Mouse (Mus musculus) testis, postnatal 10 days (tissue): Measurements from ENCODE around the gene Skint3.
"Not testable (repeated sequence)": the region's sequence is repeated elsewhere in the genome, so short reads cannot be mapped to it uniquely, and the experiment has no call there.

Experiments
- DNase-seq: peaks from one replicate; pipeline ENCODE4 v3.0.0; 2021; ENCODE audit warnings: low spot score

The Skint3 gene

DNA sequence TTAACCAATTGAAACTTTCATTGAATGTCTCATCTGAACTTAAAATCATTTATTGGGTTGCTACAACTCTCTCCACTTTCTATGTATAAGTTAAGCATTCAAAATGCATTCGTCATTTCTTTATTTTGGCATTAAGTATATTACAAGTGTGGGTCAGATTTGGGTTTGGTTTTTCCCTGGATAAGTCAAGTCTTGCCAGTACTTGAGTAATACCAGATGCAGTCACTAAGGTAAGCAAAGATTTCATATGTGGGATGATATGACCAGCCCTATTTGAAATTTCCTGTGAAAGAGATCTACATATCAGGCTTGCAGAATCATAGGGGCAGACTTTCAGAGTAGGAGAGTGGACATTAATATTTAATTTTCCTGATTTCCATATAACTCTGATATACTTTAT lies at the start of gene Skint3:
Gene Skint3, plus strand, starts transcription at position 301 of the 400 bp plus-strand sequence.
- no peak for DNase-seq

DNA sequence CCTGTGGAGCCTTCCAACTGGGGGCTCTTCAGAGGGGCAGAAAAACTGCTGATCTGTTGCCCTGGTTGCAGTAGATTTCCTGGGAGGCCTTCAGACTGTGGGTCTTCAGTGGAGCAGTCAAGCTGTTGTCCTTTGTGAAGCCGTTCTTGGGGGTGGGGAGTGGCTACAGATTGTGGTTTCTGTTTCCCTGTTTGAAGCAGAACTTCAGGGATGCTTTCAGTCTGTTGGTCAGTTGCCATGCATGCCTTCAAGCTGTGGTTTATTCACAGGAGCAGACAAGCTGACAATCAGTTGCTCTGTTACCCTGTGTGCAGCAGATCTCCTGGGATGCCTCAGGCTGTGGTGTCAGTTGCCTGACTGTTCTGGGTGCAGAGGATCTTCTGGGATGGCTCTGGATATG lies 11.4 kb downstream of the Skint3 start:
- no peak for DNase-seq

- no peak for DNase-seq
These were observed 11.9 kb downstream of the Skint3 start for GRCm38 (mm10) chr4:112243951-112244350.

- DNase-seq, result no peak
These were observed 24.0 kb downstream of the Skint3 start for GRCm38 (mm10) chr4:112256022-112256421.

- DNase-seq, result no peak
These were observed 55.3 kb downstream of the Skint3 start for GRCm38 (mm10) chr4:112287178-112287974.

- DNase-seq, result no peak
These were observed 56.4 kb downstream of the Skint3 start for GRCm38 (mm10) chr4:112288396-112288795.

DNA sequence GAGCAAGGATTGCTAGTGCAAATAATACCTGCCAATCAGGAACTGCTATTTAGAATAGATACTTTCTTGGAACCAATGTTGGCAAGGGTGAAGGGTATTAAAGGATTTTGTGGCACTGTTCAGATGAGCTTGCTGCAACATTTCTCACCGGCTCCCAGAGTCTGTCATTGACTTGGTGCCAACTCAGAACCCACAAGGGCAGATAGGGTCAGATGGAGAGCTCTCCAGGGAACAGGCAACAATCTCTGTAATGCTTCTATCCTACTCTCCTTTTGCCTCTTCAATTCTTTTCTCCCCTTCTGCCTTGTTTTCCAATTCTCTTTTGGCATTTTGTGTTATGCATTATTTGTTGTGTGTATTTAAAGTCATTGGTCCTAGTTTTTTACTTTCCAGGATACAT lies 70.3 kb downstream of the Skint3 start:
- DNase-seq, result no peak

DNA sequence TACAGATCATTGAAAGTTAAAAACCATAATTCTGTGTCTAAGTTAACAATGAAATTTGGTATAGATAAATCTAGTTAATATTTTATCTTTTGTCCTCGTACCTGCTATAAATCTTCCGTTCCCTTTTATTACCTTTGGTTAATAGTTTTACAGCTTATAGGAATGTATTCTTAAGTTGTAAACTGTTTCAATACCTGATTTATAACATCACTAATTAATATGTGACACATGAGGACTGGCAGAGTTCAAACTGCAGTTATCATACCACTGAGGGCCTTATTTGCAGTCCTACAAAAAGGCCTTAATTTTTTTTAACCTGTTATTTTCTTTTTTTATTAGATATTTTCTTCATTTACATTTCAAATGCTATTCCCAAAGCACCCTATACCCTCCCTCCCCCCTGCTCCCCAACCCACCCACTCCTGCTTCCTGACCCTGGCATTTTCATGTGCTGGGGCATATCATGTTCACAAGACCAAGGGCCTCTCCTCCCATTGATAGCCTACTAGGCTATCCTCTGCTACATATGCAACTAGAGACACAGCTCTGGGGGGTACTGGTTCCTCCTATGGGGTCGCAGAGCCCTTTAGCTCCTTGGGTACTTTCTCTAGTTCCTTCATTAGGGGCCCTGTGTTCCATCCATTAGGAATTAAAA lies 70.9 kb downstream of the Skint3 start:
- no peak for DNase-seq

GRCm38 (mm10) chr4:112349111-112349510 lies 117.1 kb downstream of the Skint3 start:
- DNase-seq, result not testable (repeated sequence)
